Mouse (Mus musculus) testis, adult 2 months (tissue): ENCODE measurements at regions not wholly inside any gene's neighbourhood (a gene's known extent, or its start where the extent isn't known, plus 50 kb on each side); places are given as distances from the start of the nearest gene placed in this dataset.

Experiments
- CTCF ChIP-seq: fragments of 200-500 bp; IDR thresholded peaks from 2 replicates; pipeline ENCODE4 v1.5.1; 2012; ENCODE audit warnings: low read depth, mild to moderate bottlenecking, inconsistent platforms, low read length, moderate library complexity; ENCODE audit not compliant: control insufficient read depth, insufficient read depth, insufficient replicate concordance
- POLR2A ChIP-seq: fragments of 200-500 bp; IDR thresholded peaks from 2 replicates; pipeline ENCODE4 v1.6.1; 2012; ENCODE audit warnings: low read depth, mild to moderate bottlenecking, inconsistent platforms, low read length, moderate library complexity; ENCODE audit not compliant: control insufficient read depth

- TF ChIP-seq CTCF (no peak), POLR2A (no peak)
Observed at GRCm38 (mm10) chr3:149358570-149359193, 368.3 kb upstream of the Adgrl2 start.
